Mouse (Mus musculus) liver, adult 2 months (tissue): Measurements from ENCODE around the gene Ptprg. TPM values are rescaled to one million over a fixed set of nuclear protein-coding genes. Genes with fewer than 3 reads are reported as not detected.

Experiments
- DNase-seq: peaks from one replicate; pipeline ENCODE4 v3.0.0-alpha.2; 2011; ENCODE audit warnings: low read depth, low spot score; ENCODE audit errors: extremely low read depth
- H3K27ac ChIP-seq: fragments of 200-500 bp; replicated peaks from 2 replicates; pipeline ENCODE4 v1.5.1; 2012; ENCODE audit warnings: low read depth, mild to moderate bottlenecking, control low read depth, inconsistent platforms, low read length; ENCODE audit not compliant: insufficient read depth
- H3K27me3 ChIP-seq: fragments of 200-500 bp; 2 replicates; pipeline ENCODE4 v1.6.1; 2012; ENCODE audit warnings: mild to moderate bottlenecking, moderate library complexity, low read length, inconsistent platforms; ENCODE audit not compliant: control insufficient read depth, insufficient read depth
- H3K36me3 ChIP-seq: fragments of 200-500 bp; 2 replicates; pipeline ENCODE4 v1.6.1; 2012; ENCODE audit warnings: low read length, inconsistent platforms; ENCODE audit not compliant: control insufficient read depth, insufficient read depth
- H3K4me1 ChIP-seq: fragments of 200-500 bp; 2 replicates; pipeline ENCODE4 v1.6.1; 2011; ENCODE audit warnings: low read length; ENCODE audit not compliant: control insufficient read depth, insufficient read depth
- H3K4me3 ChIP-seq: fragments of 200-500 bp; 2 replicates; pipeline ENCODE4 v1.5.1; 2011; ENCODE audit warnings: low read depth, mild to moderate bottlenecking, control low read depth, low read length, moderate library complexity; ENCODE audit not compliant: insufficient read depth
- H3K79me2 ChIP-seq: fragments of 200-500 bp; 2 replicates; pipeline ENCODE4 v1.6.1; 2012; ENCODE audit warnings: inconsistent platforms, mild to moderate bottlenecking, low read length, moderate library complexity; ENCODE audit not compliant: control insufficient read depth, insufficient read depth
- H3K9ac ChIP-seq: fragments of 200-500 bp; 2 replicates; pipeline ENCODE4 v1.6.1; 2012; ENCODE audit warnings: low read depth, mild to moderate bottlenecking, control low read depth, inconsistent platforms, low read length
- CTCF ChIP-seq: fragments of 200-500 bp; IDR thresholded peaks from 2 replicates; pipeline ENCODE4 v1.5.1; 2011; ENCODE audit warnings: low read depth, low read length, control low read depth
- POLR2A ChIP-seq: fragments of 200-500 bp; IDR thresholded peaks from 2 replicates; pipeline ENCODE4 v1.6.1; 2011; ENCODE audit warnings: low read length, control low read depth; ENCODE audit not compliant: insufficient read depth; ENCODE audit errors: extremely low read depth
- whole genome bisulfite sequencing: fragments of 180-500 bp; shearing (Covaris S2); methylation state at CpG from one replicate; pipeline ENCODE4 v1.1.7; 2018; 5-methylcytosine and 5-hydroxymethylcytosine counted together
- polyA plus RNA-seq: library from polyadenylated mRNA; depleted of rRNA; stranded (reverse); fragments of >200 nt; gene quantifications from 2 replicates; pipeline ENCODE4 v1.2.3, GENCODE M21; 2012
- total RNA-seq: library from RNA; depleted of rRNA; stranded (reverse); fragments of >200 nt; gene quantifications from 2 replicates; pipeline ENCODE4 v1.2.3, GENCODE M21; 2014

Gene Ptprg
- total and polyA plus RNA-seq, 2 experiments = 17.4 to 19.9 TPM

DNA sequence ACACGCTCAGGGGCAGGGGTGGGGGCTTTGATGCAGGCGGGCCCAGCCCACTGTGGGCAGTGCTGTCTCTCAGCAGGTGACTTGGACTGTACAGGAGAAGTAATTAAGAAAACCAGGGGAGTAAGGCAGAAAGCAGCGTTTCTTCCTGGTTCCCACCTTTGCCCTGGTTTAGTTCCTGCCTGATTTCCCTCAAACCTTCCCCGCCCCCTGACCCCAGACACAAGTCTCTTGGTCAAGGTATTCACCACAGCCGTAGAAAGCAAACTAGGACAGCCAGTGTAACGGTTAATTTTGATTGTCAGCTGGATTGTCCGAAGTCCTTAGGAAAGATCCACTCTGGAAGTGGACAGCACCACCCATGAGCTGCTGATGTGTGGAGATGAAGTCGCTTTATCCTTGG lies 614.3 kb downstream of the Ptprg start:
- DNase-seq = no peak
- no peak overlapping the region for H3K9ac ChIP-seq
- H3K79me2 ChIP-seq = no peaks in the 10 kb centered on the region
- 87% methylated on average over 8 of the region's 8 CpGs for WGBS
- H3K27me3 ChIP-seq = no peaks in the 10 kb centered on the region
- peaks cover 4% of the 10 kb centered on the region; the same call in 1 of the 2 replicates for H3K36me3 ChIP-seq
- no peak overlapping the region for H3K27ac ChIP-seq
- no peak overlapping the region for H3K4me3 ChIP-seq
- no peaks in the 10 kb centered on the region for H3K4me1 ChIP-seq
- no peak for TF ChIP-seq POLR2A
- no peak for TF ChIP-seq CTCF

GRCm38 (mm10) chr14:12177436-12177835 lies 624.1 kb downstream of the Ptprg start:
- Histone ChIP-seq H3K4me1 (no peaks in the 10 kb centered on the region), H3K27me3 (no peaks in the 10 kb centered on the region), H3K9ac (no peak overlapping the region), H3K4me3 (no peak overlapping the region), H3K79me2 (no peaks in the 10 kb centered on the region), H3K36me3 (peaks cover 2% of the 10 kb centered on the region; the same call in 1 of the 2 replicates), H3K27ac (no peak overlapping the region)
- TF ChIP-seq CTCF (no peak), POLR2A (no peak)
- 75% methylated on average over 5 of the region's 5 CpGs for WGBS
- no peak for DNase-seq

GRCm38 (mm10) chr14:12178645-12179044 lies 625.3 kb downstream of the Ptprg start:
- no peak overlapping the region for H3K27ac ChIP-seq
- no peak for TF ChIP-seq POLR2A
- no peak for TF ChIP-seq CTCF
- H3K36me3 ChIP-seq = peaks cover 2% of the 10 kb centered on the region; the same call in 1 of the 2 replicates
- no peaks in the 10 kb centered on the region for H3K27me3 ChIP-seq
- 97% methylated on average over 1 of the region's 1 CpGs for WGBS
- no peaks in the 10 kb centered on the region for H3K79me2 ChIP-seq
- H3K4me1 ChIP-seq = no peaks in the 10 kb centered on the region
- H3K4me3 ChIP-seq = no peak overlapping the region
- no peak overlapping the region for H3K9ac ChIP-seq
- DNase-seq = no peak

DNA sequence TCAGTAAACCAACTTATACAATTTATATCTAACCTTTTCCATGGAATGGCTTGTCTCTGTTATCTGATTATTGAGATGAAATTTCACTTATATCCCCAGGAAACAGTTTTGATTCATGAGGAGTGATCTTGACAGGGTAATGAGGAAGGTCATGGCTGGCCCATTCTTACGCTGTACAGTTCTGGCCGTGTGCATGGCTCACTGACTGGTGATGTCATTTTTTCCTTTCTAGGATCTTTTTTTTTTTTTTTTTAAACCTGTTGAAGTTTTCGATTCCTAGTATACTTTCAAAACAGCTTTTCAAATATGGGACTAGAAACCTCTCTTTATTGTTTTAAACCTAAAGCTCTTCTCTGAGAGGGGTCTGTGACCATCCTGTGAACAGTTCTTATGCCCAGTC lies 626.8 kb downstream of the Ptprg start:
- whole genome bisulfite sequencing = 76% methylated on average over 3 of the region's 3 CpGs
- H3K27ac ChIP-seq = no peak overlapping the region
- no peak overlapping the region for H3K9ac ChIP-seq
- H3K36me3 ChIP-seq = no peaks in the 10 kb centered on the region
- no peaks in the 10 kb centered on the region for H3K4me1 ChIP-seq
- no peaks in the 10 kb centered on the region for H3K79me2 ChIP-seq
- H3K27me3 ChIP-seq = no peaks in the 10 kb centered on the region
- TF ChIP-seq CTCF (no peak), POLR2A (no peak)
- no peak overlapping the region for H3K4me3 ChIP-seq
- DNase-seq = no peak

GRCm38 (mm10) chr14:12185040-12185439 lies 631.7 kb downstream of the Ptprg start:
- 94% methylated on average over 4 of the region's 4 CpGs for WGBS
- Histone ChIP-seq H3K36me3 (no peaks in the 10 kb centered on the region), H3K79me2 (no peaks in the 10 kb centered on the region), H3K4me1 (no peaks in the 10 kb centered on the region), H3K9ac (no peak overlapping the region), H3K4me3 (no peak overlapping the region), H3K27ac (no peak overlapping the region), H3K27me3 (no peaks in the 10 kb centered on the region)
- TF ChIP-seq POLR2A (no peak), CTCF (no peak)
- DNase-seq = no peak

DNA sequence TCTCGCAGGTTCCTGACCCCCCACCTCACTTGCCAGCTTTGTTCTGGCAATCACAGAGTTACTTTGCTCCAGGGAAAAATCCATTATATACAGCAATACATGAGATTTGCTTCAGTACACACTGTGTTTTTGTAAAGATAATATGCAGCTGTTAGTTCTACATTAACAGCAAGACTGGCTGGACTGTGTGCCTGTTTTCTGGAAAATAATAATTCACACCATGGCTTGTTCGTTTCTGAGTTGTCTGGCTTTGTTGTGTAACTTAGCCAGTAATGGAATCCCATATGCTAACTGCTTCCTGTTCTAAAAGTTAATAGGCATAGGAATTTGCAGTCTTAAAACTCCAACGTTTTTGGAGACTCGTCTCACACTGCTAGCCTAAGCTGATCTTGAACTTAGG lies 635.0 kb downstream of the Ptprg start:
- TF ChIP-seq CTCF (no peak), POLR2A (no peak)
- H3K27ac ChIP-seq = no peak overlapping the region
- H3K27me3 ChIP-seq = no peaks in the 10 kb centered on the region
- 76% methylated on average over 4 of the region's 4 CpGs for WGBS
- no peak overlapping the region for H3K9ac ChIP-seq
- H3K4me1 ChIP-seq = no peaks in the 10 kb centered on the region
- H3K4me3 ChIP-seq = no peak overlapping the region
- no peaks in the 10 kb centered on the region for H3K36me3 ChIP-seq
- DNase-seq = no peak
- no peaks in the 10 kb centered on the region for H3K79me2 ChIP-seq
